Mouse (Mus musculus) CH12.LX (cell line): ENCODE results near the gene Tomm6. TPM values are rescaled to one million over a fixed set of nuclear protein-coding genes. Genes with fewer than 3 reads are reported as not detected.

ENCODE experiments used
- DNase-seq: peaks from one replicate; pipeline ENCODE4 v3.0.0-alpha.2; 2013; ENCODE audit errors: extremely low read depth
- H3K27ac ChIP-seq: 2 replicates; pipeline ENCODE4 v1.5.1; 2012; ENCODE audit warnings: low read depth, mild to moderate bottlenecking, control low read depth, moderate library complexity; ENCODE audit not compliant: insufficient read depth
- H3K27me3 ChIP-seq: replicated peaks from 2 replicates; pipeline ENCODE3; 2012; ENCODE audit warnings: inconsistent platforms
- H3K36me3 ChIP-seq, 2 experiments: replicated peaks in 1 of 2; 2 replicates each; pipeline versions ENCODE3 to v1.6.1; 2012; ENCODE audit warnings: inconsistent platforms in 1 of 2, low read length in 1 of 2, mild to moderate bottlenecking in 1 of 2, mixed read lengths in 1 of 2, moderate library complexity in 1 of 2; ENCODE audit not compliant: control insufficient read depth in 1 of 2, insufficient read depth in 1 of 2
- H3K4me1 ChIP-seq, 2 experiments: 2 replicates each; pipeline ENCODE4 v1.6.1; 2012; ENCODE audit warnings: inconsistent platforms in 1 of 2, moderate library complexity in 1 of 2; ENCODE audit not compliant: insufficient read depth in 2 of 2, control insufficient read depth in 1 of 2
- H3K4me2 ChIP-seq: 2 replicates; pipeline ENCODE4 v1.6.1; 2012; ENCODE audit warnings: low read depth, mild to moderate bottlenecking, control low read depth; ENCODE audit not compliant: poor library complexity, insufficient read depth, severe bottlenecking
- H3K4me3 ChIP-seq, 3 experiments: fragments of 150-350 bp in 1 of 3; sonication (generic) in 1 of 3; replicated peaks in 1 of 3; 2 replicates each; pipeline versions ENCODE3 to v1.5.1; 2011 to 2012; ENCODE audit warnings: low read depth in 2 of 3, low read length in 2 of 3, mild to moderate bottlenecking in 2 of 3, moderate library complexity in 2 of 3, control low read depth in 1 of 3, improper control_type of control experiment in 1 of 3, inconsistent platforms in 1 of 3, mixed read lengths in 1 of 3; ENCODE audit not compliant: poor library complexity in 1 of 3
- H3K79me2 ChIP-seq: replicated peaks from 2 replicates; pipeline ENCODE4 v1.6.1; 2012; ENCODE audit warnings: mild to moderate bottlenecking, moderate library complexity; ENCODE audit not compliant: control insufficient read depth, poor library complexity, insufficient read depth, severe bottlenecking; ENCODE audit errors: extremely low read depth
- H3K9ac ChIP-seq: 2 replicates; pipeline ENCODE4 v1.6.1; 2012; ENCODE audit warnings: low read depth, mild to moderate bottlenecking, control low read depth, moderate library complexity; ENCODE audit not compliant: insufficient read depth
- H3K9me3 ChIP-seq: replicated peaks from 2 replicates; pipeline ENCODE3; 2012; ENCODE audit warnings: low read length, inconsistent platforms, mixed read lengths
- CHD1 ChIP-seq: IDR thresholded peaks from 2 replicates; pipeline ENCODE4 v1.6.1; 2012; ENCODE audit warnings: low read depth, low read length, improper control_type of control experiment, inconsistent platforms
- E2F4 ChIP-seq: IDR thresholded peaks from 2 replicates; pipeline ENCODE4 v1.6.1; 2011; ENCODE audit warnings: low read depth, low read length, improper control_type of control experiment; ENCODE audit not compliant: insufficient replicate concordance
- ELF1 ChIP-seq: IDR thresholded peaks from 2 replicates; pipeline ENCODE4 v1.6.1; 2014; ENCODE audit warnings: low read depth, mild to moderate bottlenecking, inconsistent platforms, low read length, improper control_type of control experiment
- EP300 ChIP-seq: IDR thresholded peaks from 2 replicates; pipeline ENCODE4 v1.6.1; 2011; ENCODE audit warnings: low read length, improper control_type of control experiment
- ETS1 ChIP-seq: conservative IDR thresholded peaks from 2 replicates; pipeline ENCODE4 v1.6.1; 2012; ENCODE audit warnings: low read depth, mild to moderate bottlenecking, inconsistent platforms, low read length, improper control_type of control experiment, moderate library complexity
- GABPA ChIP-seq: IDR thresholded peaks from 2 replicates; pipeline ENCODE4 v1.6.1; 2012; ENCODE audit warnings: low read depth, low read length, improper control_type of control experiment, inconsistent platforms; ENCODE audit not compliant: insufficient replicate concordance
- HCFC1 ChIP-seq: IDR thresholded peaks from 2 replicates; pipeline ENCODE4 v1.6.1; 2012; ENCODE audit warnings: low read depth, mild to moderate bottlenecking, inconsistent platforms, low read length, improper control_type of control experiment
- IRF4 ChIP-seq: IDR thresholded peaks from 2 replicates; pipeline ENCODE4 v1.6.1; 2014; ENCODE audit warnings: low read depth, mild to moderate bottlenecking, inconsistent platforms, low read length, improper control_type of control experiment
- JUN ChIP-seq: IDR thresholded peaks from 2 replicates; pipeline ENCODE4 v1.6.1; 2011; ENCODE audit warnings: low read depth, mild to moderate bottlenecking, low read length, improper control_type of control experiment, moderate library complexity; ENCODE audit not compliant: insufficient read depth
- JUND ChIP-seq: conservative IDR thresholded peaks from 2 replicates; pipeline ENCODE4 v1.6.1; 2011; ENCODE audit warnings: low read depth, low read length, improper control_type of control experiment
- MAX ChIP-seq: IDR thresholded peaks from 2 replicates; pipeline ENCODE4 v1.6.1; 2011; ENCODE audit warnings: low read length, improper control_type of control experiment
- MAZ ChIP-seq: IDR thresholded peaks from 2 replicates; pipeline ENCODE4 v1.6.1; 2012; ENCODE audit warnings: low read depth, mild to moderate bottlenecking, inconsistent platforms, low read length, improper control_type of control experiment, moderate library complexity
- MEF2A ChIP-seq: IDR thresholded peaks from 2 replicates; pipeline ENCODE4 v1.6.1; 2014; ENCODE audit warnings: low read depth, mild to moderate bottlenecking, inconsistent platforms, low read length, improper control_type of control experiment, borderline replicate concordance
- MXI1 ChIP-seq: IDR thresholded peaks from 2 replicates; pipeline ENCODE4 v1.6.1; 2011; ENCODE audit warnings: mild to moderate bottlenecking, low read depth, low read length, improper control_type of control experiment
- NRF1 ChIP-seq: IDR thresholded peaks from 2 replicates; pipeline ENCODE4 v1.6.1; 2014; ENCODE audit warnings: low read depth, mild to moderate bottlenecking, inconsistent platforms, low read length, improper control_type of control experiment, moderate library complexity
- SIN3A ChIP-seq: IDR thresholded peaks from 2 replicates; pipeline ENCODE4 v1.6.1; 2012; ENCODE audit warnings: low read length, improper control_type of control experiment, inconsistent platforms
- SMC3 ChIP-seq: IDR thresholded peaks from 2 replicates; pipeline ENCODE4 v1.6.1; 2011; ENCODE audit warnings: low read depth, low read length, improper control_type of control experiment
- TBP ChIP-seq: conservative IDR thresholded peaks from 2 replicates; pipeline ENCODE4 v1.6.1; 2011; ENCODE audit warnings: low read depth, low read length, improper control_type of control experiment
- UBTF ChIP-seq: IDR thresholded peaks from 2 replicates; pipeline ENCODE4 v1.6.1; 2012; ENCODE audit warnings: low read depth, mild to moderate bottlenecking, inconsistent platforms, low read length, improper control_type of control experiment, moderate library complexity
- USF1 ChIP-seq: IDR thresholded peaks from 2 replicates; pipeline ENCODE4 v1.6.1; 2014; ENCODE audit warnings: low read depth, mild to moderate bottlenecking, inconsistent platforms, low read length, improper control_type of control experiment
- USF2 ChIP-seq: conservative IDR thresholded peaks from 2 replicates; pipeline ENCODE4 v1.6.1; 2011; ENCODE audit warnings: low read depth, low read length, improper control_type of control experiment
- ZC3H11A ChIP-seq: IDR thresholded peaks from 2 replicates; pipeline ENCODE4 v1.6.1; 2012; ENCODE audit warnings: low read depth, mild to moderate bottlenecking, inconsistent platforms, low read length, improper control_type of control experiment
- ZKSCAN1 ChIP-seq: IDR thresholded peaks from 2 replicates; pipeline ENCODE4 v1.6.1; 2012; ENCODE audit warnings: low read depth, inconsistent platforms, low read length, improper control_type of control experiment, borderline replicate concordance
- ZMIZ1 ChIP-seq: IDR thresholded peaks from 2 replicates; pipeline ENCODE4 v1.6.1; 2012; ENCODE audit warnings: low read depth, mild to moderate bottlenecking, inconsistent platforms, low read length, improper control_type of control experiment
- ZNF384 ChIP-seq: IDR thresholded peaks from 2 replicates; pipeline ENCODE4 v1.6.1; 2012; ENCODE audit warnings: low read depth, low read length, improper control_type of control experiment, inconsistent platforms
- dilution Hi-C: fragments of 300-500 bp; cut with MboI; formaldehyde crosslinking; loops from 2 replicates; pipeline ENCODE4 v1.14.3; 2020; ENCODE audit warnings: low sequenced_read_pairs; ENCODE audit not compliant: extremely low pct_unique_long_range_greater_than_20kb, extremely low pct_ligation_motif_present
- in situ Hi-C: fragments of 300-500 bp; cut with MboI; formaldehyde crosslinking; loops from 3 replicates; pipeline ENCODE4 v1.14.3; 2019; ENCODE audit warnings: low sequenced_read_pairs, low pct_ligation_motif_present, low pct_unique_long_range_greater_than_20kb, mixed read lengths
- polyA plus RNA-seq: library from polyadenylated mRNA; unstranded; fragments of >175 nt; gene quantifications from 2 replicates; pipeline ENCODE4 v1.2.1, GENCODE M21; 2012; ENCODE audit warnings: low read depth; ENCODE audit not compliant: insufficient read length
- total RNA-seq, 2 experiments: library from RNA; depleted of rRNA; stranded (reverse); fragments of 300-350 nt in 1 of 2; fragments of >200 nt in 1 of 2; gene quantifications; 2 replicates each; pipeline ENCODE4 v1.2.3; 2012 to 2014

Tomm6 gene
- total and polyA plus RNA-seq, 3 experiments: 26.4 to 424 (median 46.1) TPM

GRCm38 (mm10) chr17:47711883-47712282 is 23.7 kb upstream of the Tomm6 start:
- in situ Hi-C loops: no loop called here
- H3K27me3 ChIP-seq: peaks cover 53% of the 10 kb centered on the region

DNA sequence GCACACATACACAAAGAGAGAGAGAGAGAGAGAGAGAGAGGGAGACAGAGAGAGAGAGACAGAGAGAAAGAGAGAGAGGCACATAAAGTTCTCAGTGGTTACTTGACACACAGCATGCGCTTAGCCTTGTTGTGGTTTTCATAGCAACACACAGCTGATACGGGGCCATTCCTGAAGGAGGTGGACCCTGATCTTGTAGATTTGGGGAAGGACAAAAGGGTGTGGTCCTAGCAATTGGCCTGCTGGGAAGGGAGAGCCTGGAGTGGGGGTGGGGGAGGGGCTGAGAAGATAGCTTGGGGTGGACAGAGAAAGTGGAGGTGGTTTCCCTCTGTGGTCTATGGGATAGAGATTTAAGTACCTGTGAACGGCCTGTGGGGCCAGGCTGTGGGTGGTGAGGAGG is 21.9 kb upstream of the Tomm6 start:
- dilution Hi-C loops: no loop called here
- H3K9ac ChIP-seq: no peak overlapping the region
- in situ Hi-C loops: no loop called here
- TF ChIP-seq MEF2A (no peak), MAX (no peak), USF1 (no peak), GABPA (no peak), ZC3H11A (no peak), NRF1 (no peak), EP300 (no peak), ZMIZ1 (no peak), USF2 (no peak), JUN (no peak), MXI1 (no peak), IRF4 (no peak), HCFC1 (no peak), ELF1 (no peak), MAZ (no peak), ZKSCAN1 (no peak), E2F4 (no peak), SMC3 (no peak), TBP (no peak)
- TF ChIP-seq, all 38 proteins: peak for 0
- Histone ChIP-seq H3K27me3 (peaks cover 38% of the 10 kb centered on the region), H3K36me3 (no peaks in the 10 kb centered on the region), H3K79me2 (no peaks in the 10 kb centered on the region), H3K4me1 (peaks cover 7 to 9% of the 10 kb centered on the region in 2 experiments; a peak in 3 of 4 replicates), H3K9me3 (no peaks in the 10 kb centered on the region), H3K4me2 (no peak overlapping the region), H3K4me3 (no peak overlapping the region), H3K27ac (no peak overlapping the region)
- no peak for DNase-seq

More at GRCm38 (mm10) chr17:47711883-47712282, 23.7 kb upstream of the Tomm6 start:
- no peak for TF ChIP-seq NRF1
- no peak for TF ChIP-seq CHD1
- no peak for TF ChIP-seq ETS1
- TF ChIP-seq ZNF384: no peak
- no peak for TF ChIP-seq SIN3A
- no peak for TF ChIP-seq ELF1
- TF ChIP-seq JUN: no peak
- TF ChIP-seq EP300: no peak
- TF ChIP-seq SMC3: no peak
- TF ChIP-seq MXI1: no peak
- no peak for TF ChIP-seq JUND
- TF ChIP-seq UBTF: no peak
- TF ChIP-seq, all 38 proteins: peak for 0
- DNase-seq: no peak
- Histone ChIP-seq H3K36me3 (no peaks in the 10 kb centered on the region), H3K4me2 (no peak overlapping the region), H3K79me2 (no peaks in the 10 kb centered on the region), H3K4me3 (no peak overlapping the region), H3K27ac (no peak overlapping the region), H3K9me3 (no peaks in the 10 kb centered on the region), H3K9ac (no peak overlapping the region), H3K4me1 (peaks cover 7 to 10% of the 10 kb centered on the region in 2 experiments; a peak in 3 of 4 replicates)
- dilution Hi-C loops: no loop called here
